Mouse (Mus musculus) adrenal gland (tissue): Measurements from ENCODE around the gene Mmp8.

Source experiments
- intact Hi-C: fragments of 180-260 bp; cut with DNase I; formaldehyde crosslinking; loops from one replicate; pipeline ENCODE4 v1.15.1; 2025
- long read RNA-seq, 2 experiments: library from polyadenylated mRNA; unstranded; transcript quantifications; one replicate each; pipeline ENCODE4 v2.0.0; 2020; ENCODE audit warnings: borderline replicate concordance in 1 of 2; ENCODE audit not compliant: insufficient replicate concordance in 1 of 2

Gene Mmp8
- long read RNA-seq, experiment 1 = 0 reads
- long read RNA-seq, experiment 2, partial matches to known transcripts = 0 of 1 reads
- long read RNA-seq, experiment 2, other reads (novel, unspliced or antisense) = 0 of 1 reads

GRCm38 (mm10) chr9:7558221-7559017 is at the start of gene Mmp8:
Gene Mmp8 (plus strand): TSS chr9:7558456.
- intact Hi-C loops = no loop called here

DNA sequence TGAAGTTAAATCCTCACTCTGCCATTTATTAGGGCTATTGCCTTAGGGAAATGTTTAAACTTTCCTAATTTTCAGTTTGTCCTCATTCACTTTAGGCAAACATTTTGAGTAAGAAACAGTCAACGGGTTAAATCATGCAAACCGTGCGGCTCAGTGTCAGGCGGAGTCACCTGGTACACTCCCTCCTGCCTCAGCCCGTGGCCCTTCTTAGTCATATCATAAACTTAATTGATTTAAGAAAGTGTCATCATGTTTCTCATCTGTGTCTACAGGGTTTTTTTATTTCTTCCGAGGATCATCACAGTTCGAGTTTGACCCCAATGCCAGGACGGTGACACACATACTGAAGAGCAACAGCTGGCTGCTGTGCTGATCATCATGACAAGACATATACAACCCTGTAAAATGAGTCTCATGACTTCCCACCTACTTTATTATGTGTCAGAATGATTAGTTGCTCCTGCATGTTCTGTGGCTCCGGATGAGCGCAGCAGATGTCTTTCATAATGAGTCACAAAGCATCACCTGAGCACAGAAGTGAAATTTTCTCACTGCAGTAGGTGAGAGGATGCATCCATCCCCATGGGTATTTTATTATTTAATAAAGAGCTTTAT is 48.5 kb upstream of the Mmp8 start:
- intact Hi-C loops = no loop called here

GRCm38 (mm10) chr9:7517944-7518571 is 40.2 kb upstream of the Mmp8 start:
- intact Hi-C loops = no loop called here

GRCm38 (mm10) chr9:7526255-7526940 is 31.9 kb upstream of the Mmp8 start:
- intact Hi-C loops = no loop called here

- intact Hi-C loops = no loop called here
Measured at GRCm38 (mm10) chr9:7542763-7543162, 15.5 kb upstream of the Mmp8 start.

GRCm38 (mm10) chr9:7544923-7545457 is 13.3 kb upstream of the Mmp8 start:
- intact Hi-C loops = no loop called here

- intact Hi-C loops = no loop called here
Measured at GRCm38 (mm10) chr9:7545471-7545870, 12.8 kb upstream of the Mmp8 start.

- intact Hi-C loops = no loop called here
Measured at GRCm38 (mm10) chr9:7545920-7546319, 12.3 kb upstream of the Mmp8 start.

GRCm38 (mm10) chr9:7551943-7552342 is 6.3 kb upstream of the Mmp8 start:
- intact Hi-C loops = no loop called here

GRCm38 (mm10) chr9:7553536-7553935 is 4.7 kb upstream of the Mmp8 start:
- intact Hi-C loops = no loop called here

DNA sequence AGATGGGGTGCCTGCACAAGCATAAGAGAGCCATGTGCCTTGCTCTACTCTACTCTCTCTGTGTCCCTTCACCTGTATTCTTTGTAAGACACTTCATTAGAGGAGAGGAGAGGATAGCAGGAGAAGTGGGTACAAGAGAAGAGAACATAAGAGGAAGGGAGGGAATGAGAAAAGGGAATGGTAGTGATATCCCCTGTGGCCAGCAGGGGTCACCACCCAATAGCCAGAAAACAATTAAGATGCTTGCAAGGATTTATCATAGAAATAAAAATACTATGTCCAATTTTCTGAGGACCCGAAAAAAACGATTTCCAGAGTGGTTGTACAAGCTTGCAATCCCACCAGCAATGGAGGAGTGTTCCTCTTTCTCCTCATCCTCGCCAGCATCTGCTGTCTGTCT is 3.9 kb upstream of the Mmp8 start:
- intact Hi-C loops = loop anchor here (2.0 kb wide), 1 partner anchor 40 kb away; no protein-coding TSS in a partner anchor

GRCm38 (mm10) chr9:7560026-7560425 is 1.8 kb downstream of the Mmp8 start:
- intact Hi-C loops = no loop called here

DNA sequence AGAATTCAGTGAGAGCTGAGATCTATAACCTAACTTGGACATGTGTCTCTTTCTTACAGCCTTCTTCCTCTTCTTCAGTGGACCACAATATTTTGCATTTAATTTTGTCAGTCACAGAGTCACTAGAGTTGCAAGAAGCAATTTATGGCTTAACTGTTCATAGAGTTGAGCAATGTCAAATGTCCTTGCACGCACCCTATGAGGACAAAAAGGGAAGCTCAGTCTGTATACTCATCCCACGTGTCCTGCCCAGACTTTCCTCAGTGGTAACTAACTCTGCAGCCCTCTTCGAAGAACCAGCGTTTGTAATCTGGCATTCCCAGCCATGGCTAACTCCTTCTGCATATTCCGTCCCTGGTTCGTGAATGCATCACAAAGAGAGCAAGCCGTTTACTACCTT is 9.1 kb downstream of the Mmp8 start:
- intact Hi-C loops = no loop called here

GRCm38 (mm10) chr9:7567923-7568322 is 9.7 kb downstream of the Mmp8 start:
- intact Hi-C loops = no loop called here

GRCm38 (mm10) chr9:7570485-7570884 is 12.2 kb downstream of the Mmp8 start:
- intact Hi-C loops = no loop called here

DNA sequence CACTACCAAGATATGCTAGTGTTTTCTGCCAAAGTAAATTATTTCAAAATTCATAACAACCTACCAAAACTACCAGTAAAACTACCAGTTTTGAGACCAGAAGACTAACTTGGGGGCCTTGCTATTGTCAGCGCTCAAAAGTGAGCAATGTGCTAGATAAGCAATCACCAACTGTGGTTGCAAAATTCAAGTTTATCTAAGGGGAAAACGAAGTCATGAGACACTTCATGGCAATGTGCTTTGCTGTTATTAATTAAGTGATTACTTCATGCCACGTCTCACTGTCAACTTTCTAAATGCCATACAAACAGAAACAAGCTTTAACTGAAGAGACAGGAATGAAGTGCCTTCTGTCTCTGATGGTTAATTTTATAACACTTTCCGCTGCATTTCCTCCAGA is 12.9 kb downstream of the Mmp8 start, which contains the start of gene Mmp27:
Gene Mmp27, plus strand, starts transcription at position 235 of the 400 bp plus-strand sequence.
- intact Hi-C loops = no loop called here

DNA sequence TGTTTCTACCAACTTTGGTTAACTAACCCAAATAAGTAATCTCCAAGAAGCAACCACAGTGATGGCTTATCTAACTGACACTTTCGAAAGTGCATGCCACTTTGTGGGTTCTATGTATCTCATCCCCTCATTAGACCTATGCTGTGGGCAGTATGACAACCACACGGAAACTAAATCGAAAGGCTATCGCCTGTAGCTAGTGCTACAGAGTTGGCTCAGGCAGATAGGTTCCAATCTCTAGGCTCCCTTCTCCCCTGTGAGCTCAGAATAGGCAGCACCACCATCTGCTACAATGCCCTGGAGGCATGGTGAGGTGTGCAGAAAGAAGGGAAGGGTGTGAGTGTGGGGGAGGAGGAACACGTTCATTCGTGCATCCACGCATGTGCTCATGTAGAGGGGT is 13.9 kb downstream of the Mmp8 start:
- intact Hi-C loops = no loop called here

DNA sequence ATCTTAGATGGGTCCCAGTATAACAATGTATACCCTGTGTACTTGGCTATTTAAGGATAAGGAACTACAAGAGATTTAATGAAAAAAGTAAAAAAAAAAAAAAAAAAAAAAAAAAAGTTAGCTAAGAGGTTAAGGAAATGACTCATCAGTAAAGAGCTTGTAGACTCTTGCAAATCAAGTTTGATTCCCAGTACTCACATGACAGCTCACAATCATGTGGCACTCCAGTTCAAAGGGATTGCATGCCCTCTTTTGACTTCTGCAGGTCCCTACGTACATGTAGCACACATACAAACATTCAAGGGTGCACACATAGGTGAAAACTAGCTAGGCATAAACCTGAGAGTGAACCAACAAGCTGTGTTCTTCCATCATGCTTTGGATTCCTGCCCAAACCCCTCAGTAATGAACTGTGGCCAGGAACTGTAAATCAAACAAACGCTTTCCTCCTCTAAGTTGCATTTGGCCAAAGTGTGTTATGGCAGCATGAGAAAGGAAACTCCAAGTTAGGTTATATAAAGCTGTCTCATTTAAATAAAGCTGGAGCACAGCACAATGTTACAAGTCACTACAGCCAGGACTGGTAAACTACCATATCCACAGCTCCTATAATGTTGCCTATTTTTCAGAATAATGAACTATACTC is 14.5 kb downstream of the Mmp8 start:
- intact Hi-C loops = no loop called here

GRCm38 (mm10) chr9:7575526-7575925 is 17.3 kb downstream of the Mmp8 start:
- intact Hi-C loops = no loop called here

- intact Hi-C loops = no loop called here
Measured at GRCm38 (mm10) chr9:7577371-7577770, 19.1 kb downstream of the Mmp8 start.

GRCm38 (mm10) chr9:7590063-7590462 is 31.8 kb downstream of the Mmp8 start:
- intact Hi-C loops = no loop called here
